Mouse (Mus musculus) urinary bladder, postnatal 36 days (tissue): ENCODE results near the gene 6330409D20Rik.

Experiments used
- DNase-seq, 2 experiments: peaks; one replicate each; pipeline ENCODE4 v3.0.0; 2022; ENCODE audit warnings: low spot score in 2 of 2, mixed read lengths in 1 of 2

The 6330409D20Rik gene

DNA sequence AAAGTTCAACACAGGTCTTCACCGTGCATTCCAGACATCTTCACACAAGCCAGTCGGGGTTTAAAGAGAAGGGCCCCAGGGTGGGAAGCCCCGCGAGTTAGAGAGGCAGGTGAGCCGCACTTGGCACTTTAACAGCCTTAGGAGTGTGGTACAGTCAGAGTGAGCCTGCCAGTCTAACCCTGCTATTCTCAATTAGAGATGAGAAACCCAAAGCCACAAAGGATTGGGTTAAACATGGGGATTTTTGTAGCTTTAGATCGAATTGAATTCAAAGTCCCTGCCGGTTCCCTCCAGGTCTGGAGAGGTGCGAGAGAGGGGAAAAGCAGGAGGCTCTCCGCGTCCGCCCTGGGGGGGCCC, at the start of gene 6330409D20Rik:
Gene 6330409D20Rik (minus strand): TSS at position 101 of the 357 bp plus-strand sequence.
- DNase-seq, result no peak

DNA sequence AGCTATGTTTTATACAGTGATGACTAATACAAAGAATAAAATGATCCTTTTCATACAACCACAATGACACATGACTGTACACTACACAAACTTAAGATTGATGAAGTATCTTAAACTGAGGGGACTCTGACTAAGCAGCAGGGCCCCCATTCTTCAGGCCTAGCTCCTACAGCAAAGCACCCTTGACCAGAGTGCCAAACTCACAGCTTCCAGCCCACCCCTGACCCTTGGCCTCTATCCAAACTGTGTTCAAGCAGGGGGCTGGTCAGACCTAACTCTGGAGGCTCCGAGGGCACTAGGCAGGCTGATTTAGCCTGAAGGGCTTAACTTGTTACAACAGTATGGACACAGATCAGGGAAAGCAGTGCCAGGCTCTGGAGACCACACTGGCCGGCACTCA, 47.8 kb upstream of the 6330409D20Rik start:
- DNase-seq, result no peak

DNA sequence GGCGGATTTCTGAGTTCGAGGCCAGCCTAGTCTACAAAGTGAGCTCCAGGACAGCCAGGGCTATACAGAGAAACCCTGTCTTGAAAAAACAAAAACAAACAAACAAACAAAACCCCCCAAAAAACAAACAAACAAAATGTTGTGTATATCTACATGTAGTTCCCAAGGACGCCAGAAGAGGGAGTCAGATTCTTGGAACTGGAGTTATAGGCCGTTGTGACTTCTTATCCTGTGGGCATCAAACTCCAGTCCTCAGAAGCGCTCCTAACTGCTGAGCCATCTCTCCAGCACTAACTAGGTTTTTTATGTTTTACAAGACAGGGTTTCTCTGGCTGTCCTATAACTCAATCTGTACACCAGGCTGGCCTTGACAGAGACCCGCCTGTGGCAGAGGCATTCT, 46.4 kb upstream of the 6330409D20Rik start:
- no peak for DNase-seq

DNA sequence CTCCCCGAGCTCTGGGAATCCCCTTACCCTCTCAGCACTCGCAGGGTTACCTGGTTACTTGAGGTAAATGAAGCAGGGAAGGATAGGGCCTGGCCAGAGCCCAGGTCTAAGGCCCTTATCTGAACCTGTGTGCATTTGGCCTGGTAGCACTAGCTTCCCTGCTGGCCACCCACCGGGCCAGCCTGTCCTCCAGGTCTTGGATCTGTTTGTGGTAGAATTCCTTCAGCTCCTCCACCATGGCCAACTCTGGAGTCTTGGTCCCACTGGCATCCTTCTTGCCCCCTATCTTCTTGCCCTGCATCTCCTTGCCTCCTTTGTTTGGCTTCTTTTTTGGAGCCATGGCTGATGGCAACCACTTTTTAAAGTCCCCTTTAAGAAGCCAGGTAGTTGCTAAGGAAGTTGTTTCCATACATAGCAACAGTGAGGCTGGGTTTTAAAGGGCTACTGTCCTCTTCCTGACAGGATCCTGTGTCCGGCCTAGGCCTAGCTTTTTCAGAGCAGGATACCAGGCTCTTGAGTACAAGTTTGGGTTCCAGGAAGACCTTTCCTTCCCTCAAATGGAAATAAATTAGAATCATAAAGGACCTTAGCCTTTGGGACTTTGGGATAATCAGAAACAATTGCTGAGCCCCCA, 43.3 kb upstream of the 6330409D20Rik start, which contains the start of gene Cfap157:
Gene Cfap157 (minus strand): TSS at position 381 of the 634 bp plus-strand sequence.
- DNase-seq, result no peak

DNA sequence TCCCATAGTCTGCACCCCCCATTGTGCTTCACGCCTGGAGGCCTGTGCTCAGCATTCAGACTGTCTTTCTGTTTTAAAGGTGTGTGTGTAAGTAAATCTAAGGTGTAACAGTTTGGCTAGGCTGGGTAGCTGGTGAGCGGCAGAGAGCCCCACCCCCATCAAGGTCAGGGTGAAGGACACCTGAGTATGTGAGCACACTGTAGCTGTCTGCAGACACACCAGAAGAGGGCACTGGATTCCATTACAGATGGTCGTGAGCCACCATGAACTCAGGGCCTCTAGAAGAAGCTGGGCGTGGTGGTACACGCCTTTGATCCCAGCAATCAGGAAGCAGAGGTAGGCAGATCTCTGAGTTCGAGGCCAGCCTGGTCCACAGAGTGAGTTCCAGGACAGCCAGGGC, 40.9 kb upstream of the 6330409D20Rik start:
- no peak for DNase-seq

DNA sequence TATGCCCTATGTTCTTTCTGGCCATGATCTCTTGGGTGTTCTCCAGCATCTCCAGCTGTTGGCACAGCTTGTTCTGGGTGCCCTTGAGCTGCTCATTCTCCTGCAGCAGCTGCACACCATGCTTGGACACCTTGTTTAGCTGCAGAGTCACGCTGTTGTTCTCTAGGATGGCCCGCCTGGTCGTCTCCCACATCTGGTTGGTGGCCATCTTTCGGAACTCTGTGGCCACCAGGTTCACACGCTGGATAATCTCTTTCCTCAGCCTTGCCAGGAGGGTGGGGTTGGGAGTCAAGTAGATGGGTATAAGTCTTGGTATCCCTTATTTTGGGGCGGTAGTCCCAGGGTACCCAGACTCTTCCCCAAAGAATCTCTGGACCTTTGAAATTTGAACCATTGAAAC, 38.9 kb upstream of the 6330409D20Rik start:
- DNase-seq, result no peak

DNA sequence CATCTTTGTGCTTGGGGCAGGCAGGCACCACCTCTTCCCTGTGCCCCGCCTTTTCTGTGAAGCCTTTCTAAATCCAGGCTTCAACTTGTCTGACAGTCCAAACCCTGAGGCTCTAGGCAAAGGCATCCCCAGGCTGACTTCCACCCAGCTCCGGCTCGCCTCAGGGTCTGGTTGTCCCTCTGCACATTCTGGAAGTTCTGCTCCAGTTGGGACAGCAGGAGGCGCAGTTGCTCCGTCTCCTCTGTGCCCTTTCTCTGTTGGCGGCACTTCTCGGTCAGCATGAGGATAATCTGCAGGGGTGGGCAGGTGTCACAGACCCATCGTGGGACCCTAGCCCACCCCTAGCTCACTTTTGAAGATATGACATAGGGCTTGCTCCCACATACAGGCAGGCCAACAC, 38.3 kb upstream of the 6330409D20Rik start:
- peak; percentile 55 to 68 for DNase-seq

DNA sequence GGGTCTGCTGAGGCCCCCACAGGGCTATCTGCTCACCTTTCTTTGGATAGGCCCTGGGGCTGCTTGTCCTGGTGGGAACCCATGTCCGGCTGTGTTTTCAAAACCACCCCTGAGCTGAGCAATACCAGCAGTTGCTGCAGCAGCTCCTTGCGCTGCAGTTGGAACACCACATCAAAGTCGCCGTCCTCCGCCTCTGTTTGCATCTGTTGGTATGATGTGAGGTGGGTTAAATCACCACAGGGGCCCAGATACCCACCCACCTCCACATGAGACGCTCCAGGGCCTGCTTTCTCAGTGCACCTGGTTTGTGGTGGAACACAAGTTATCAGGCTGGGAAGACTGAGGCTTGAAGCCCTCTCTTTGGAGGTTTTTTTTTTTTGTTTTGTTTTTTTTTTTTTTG, 37.3 kb upstream of the 6330409D20Rik start:
- no peak for DNase-seq

DNA sequence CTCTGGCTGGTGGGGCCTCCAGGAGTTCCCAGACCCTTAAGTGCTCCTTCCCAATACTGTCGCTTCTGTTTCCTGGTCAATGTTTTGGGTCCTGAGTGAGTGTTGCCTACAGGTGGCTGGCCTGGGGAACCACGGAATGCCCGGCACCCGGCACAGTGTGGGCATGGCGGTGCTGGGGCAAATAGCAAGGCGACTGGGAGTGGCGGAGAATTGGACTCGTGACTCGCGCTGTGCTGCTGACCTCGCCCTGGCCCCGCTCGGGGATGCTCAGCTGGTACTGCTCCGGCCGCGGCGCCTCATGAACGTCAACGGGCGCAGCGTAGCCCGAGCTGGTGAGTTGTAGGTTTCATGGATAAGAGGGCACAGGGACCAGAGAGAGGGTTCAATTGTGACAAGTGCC, 35.4 kb upstream of the 6330409D20Rik start:
- no peak for DNase-seq

DNA sequence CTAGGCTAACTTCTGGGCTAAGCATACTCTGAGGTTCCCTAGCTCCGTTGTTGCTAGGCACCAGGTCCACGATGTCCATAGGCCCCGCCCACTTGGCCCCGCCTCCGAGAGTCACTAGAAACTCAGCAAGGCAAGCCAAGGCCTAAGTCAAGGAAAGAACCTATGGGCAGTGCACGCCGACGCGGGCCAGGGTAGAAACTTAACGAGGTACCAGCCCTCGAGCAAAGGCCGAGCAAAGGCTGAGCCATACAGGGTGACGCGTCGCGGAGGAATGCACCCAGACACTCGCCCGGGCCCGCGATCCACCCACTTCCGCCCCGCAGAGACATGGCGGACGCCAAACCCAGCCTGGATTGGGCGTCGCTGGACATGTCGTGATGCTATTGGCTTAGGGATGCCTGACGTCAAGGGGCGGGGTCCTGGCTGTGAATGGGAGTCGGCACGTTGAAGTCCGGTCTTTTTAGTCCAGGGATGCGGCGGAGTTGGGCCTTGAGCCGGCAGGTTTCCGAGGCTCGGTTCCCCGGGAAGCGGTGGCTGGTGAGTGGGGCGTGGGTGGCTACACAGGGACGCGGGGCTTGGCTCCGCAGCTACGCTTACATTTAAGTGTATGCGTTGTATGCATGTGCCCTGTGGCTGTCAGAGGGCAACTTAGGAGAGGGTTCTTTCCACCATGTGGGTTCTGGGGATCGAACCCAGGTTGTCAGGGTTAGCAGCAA, 34.7 kb upstream of the 6330409D20Rik start, which contains the start of the genes Ttc16 and Ptrh1:
Gene Ttc16 (minus strand): TSS at position 275 of the 716 bp plus-strand sequence.
Gene Ptrh1 (plus strand): TSS at position 428 of the 716 bp plus-strand sequence.
- DNase-seq, result peak; percentile 98 to 99

DNA sequence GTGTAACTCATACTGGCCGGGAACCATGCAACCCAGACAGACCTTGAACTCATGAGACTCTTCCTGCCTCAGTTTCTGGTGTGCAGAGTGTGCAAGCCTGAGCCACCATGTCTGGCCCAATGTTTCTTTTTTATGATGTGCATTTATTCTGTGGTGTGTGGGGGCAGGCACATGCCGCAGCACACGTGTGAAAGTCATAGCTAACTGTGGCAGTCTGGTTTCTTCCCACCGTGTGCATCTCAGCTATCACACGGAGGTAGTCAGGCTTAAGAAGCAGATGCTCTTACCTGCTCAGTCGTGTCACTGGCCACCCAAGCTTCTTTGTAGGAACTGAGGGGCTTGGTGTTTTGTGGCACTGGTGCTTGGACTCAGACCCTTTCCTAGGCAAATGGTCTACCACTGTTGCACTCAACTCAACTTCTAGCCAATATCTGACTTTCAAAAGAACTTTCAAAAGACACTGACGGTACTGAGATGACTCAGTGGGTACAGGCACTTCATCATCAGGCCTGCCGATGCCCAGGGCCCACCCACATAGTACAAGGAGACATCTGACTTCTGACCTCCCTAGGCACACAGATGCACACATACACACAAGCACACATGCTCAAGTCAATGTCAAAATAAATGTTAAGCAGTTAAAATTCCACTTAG, 31.9 kb upstream of the 6330409D20Rik start:
- no peak for DNase-seq

DNA sequence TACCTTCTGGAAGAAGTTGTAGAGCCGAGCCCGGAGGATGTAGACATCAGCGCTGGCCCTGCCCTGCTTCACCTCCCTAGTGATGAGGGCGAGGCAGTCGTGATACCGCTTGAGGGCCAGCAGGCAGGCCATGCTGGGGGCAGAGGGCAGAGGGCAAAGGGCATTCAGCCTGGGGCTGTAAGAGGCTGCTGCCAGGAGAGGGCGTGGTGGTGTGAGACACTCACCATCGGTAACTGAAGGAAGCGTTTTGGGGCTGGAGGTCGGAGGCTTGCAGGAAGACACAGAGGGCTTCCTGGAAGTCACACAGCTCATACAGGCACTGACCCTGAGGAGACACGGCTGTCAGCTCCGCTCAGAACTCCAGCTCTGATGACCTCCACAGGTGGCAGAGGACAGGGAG, 31.1 kb upstream of the 6330409D20Rik start:
- no peak for DNase-seq

DNA sequence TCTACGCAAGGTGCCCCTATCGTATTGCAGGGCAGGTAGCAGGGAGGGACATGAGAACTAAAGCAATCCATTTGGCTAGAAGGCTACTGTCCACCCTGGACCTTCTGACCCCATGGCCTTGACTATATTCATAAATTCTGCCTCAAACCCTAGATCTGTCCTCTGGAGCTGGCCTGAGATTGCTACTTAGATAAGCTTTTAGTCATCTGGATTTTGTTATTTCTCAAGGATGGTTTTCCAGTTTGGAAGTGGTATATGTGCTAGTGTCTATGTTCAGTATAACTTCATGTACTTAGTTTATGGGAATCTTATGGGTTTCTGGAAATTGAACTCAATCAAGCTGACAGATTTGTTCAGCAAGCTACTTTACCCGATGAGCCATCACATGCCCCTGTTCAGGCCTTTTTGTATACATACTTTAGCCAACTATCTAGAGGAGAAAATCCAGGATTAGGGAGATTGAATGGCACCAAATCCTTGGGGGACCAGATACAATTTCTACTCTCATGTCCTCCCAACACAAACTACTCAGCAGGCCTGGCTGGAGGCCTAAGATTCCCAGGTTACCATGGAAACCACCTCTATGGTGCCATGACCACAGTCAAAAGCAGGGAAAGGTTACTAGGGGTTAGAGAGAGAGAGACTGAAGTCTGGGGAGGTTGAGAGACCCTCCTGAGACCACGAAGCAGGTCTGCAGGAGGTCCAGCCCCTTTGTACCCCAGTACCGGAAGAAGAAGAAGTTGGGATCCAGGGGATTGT, 28.7 kb upstream of the 6330409D20Rik start:
- DNase-seq, result no peak

DNA sequence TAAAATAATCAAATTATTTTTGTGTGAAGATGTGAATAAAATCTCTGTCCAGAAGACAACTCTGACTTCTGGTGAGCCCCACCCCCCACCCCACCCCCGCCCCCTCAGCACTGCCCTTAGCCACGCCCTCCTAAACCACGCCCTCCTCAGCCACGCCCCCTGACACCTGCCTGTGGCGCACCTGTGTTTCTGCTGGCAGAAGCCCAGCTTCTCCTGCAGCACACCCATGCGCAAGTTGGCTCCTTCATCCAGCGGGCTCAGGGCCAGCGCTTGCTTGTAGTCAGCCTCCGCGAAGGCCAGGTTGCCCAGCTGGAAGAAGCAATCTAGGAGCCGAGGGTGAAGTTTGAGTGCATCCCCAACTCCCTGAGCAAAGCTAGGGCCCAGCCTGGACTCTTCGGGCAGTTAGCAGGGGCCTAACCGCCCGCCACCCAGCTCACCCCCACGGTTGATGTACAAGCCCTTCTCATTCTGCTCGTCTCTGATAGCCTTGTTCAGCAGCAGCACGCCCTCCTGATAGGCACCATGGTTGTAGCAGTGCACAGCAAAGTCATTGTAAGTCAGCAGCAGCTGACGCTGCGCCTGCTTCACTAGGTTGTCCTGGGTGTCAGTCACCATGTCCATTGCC, 28.0 kb upstream of the 6330409D20Rik start:
- no peak for DNase-seq

DNA sequence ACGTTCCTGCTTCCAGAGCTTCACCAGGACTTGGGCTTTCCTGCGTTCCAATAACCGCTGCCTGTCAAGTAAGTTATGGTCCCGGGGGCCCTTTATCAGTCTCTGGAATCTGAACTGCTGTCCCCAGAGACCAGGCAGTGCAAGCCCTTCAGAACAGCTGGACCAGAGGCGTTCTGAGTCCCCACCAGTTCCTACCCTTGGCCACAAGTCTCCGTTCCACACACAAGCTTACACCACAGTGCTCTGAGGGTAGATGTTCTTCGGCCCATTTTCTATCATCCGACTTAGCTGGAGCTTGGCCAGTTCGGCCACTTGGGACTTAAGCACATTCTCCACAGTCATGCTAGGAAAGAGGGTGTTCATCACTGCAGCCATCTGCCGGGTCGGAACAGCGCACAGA, 26.4 kb upstream of the 6330409D20Rik start:
- DNase-seq, result no peak

DNA sequence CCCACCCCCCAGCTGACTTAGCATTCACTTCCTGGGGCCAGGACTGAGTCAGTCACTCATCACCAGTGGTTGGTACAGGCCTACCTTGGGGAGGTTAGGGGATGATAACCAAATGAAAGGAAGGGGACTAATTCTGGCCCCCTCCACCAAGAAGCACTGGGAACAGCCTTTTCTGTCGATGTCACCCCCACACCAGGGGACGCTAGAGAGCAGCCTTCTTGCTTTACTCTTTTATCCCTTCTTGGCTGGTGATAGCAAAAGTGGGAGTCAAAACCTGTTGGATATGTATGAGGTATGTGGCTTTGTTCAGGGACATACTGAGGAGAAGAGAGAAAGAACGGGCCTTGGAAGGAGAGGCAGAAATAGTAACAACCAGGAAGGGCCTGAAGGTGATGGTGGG, 22.5 kb upstream of the 6330409D20Rik start:
- no peak for DNase-seq

DNA sequence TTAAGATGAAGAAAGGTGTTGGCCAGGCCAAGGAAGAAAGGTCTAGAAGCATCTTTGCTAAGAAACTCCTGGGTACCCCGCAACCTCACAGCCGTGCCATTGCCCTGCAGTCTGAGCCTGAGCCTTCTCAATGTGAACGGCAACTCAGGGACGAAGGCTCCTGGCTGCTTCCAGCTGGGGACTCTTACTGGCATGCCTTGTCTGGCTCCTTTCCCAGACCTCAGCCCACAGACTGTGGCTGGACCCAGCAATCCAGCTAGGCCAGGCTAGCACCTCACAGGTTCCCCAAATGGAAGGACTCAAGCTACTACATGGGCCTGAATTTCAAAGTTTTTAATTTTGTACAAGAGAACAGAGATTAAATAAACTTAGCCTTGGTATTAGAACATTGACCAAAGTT, 21.0 kb upstream of the 6330409D20Rik start:
- no peak for DNase-seq

DNA sequence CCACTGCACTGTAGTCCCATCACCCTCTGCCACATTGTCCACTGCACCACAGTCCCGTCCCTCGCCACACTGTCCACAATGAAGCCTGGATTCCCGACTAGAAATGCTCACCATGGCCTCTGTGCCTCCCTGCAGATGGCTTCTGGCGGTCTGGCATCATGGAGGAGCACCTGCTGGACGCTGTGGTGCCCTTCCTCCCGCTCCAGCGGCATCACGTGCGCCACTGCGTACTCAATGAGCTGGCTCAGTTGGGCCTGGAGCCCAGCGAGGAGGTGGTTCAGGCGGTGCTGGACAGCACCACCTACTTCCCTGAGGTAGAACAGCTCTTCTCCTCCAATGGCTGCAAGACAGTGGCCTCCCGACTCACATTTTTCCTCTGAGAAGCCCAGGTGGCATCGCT, 20.5 kb upstream of the 6330409D20Rik start:
- no peak for DNase-seq

DNA sequence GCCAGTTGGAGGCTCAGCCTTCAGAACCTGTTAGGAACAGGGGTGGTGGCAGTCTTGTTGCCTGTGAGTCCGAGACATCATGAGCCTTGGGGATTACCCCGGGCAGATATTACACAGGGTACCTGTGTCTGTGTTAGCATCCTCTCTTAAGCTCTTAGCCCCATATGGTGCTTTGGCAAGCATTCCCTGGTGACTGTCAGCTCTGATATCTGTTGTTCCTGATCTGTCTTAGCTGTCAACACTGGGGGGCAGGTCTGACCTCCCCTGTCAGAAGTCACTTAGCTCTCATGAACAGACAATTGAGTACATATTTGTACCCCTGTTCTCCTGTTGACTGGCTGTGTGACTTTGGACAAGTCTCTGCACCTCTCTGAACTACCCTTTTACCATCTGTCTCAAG, 18.2 kb upstream of the 6330409D20Rik start:
- DNase-seq, result no peak

DNA sequence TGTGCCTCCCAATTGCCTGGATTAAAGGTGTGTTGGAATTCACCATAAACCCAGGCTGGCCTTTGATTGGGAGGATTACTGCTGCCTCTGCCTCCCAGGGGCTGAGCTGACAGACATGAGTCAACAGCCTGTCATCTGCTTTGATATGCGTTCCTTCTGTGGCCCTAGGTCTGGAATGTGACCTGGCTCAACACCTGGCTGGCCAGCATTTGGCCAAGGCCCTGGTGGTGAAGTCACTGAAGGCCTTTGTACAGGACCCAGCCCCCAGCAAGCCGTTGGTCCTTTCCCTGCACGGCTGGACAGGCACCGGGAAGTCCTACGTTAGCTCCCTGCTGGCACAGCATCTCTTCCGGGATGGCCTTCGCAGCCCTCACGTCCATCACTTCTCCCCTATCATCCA, 17.7 kb upstream of the 6330409D20Rik start:
- DNase-seq, result no peak

DNA sequence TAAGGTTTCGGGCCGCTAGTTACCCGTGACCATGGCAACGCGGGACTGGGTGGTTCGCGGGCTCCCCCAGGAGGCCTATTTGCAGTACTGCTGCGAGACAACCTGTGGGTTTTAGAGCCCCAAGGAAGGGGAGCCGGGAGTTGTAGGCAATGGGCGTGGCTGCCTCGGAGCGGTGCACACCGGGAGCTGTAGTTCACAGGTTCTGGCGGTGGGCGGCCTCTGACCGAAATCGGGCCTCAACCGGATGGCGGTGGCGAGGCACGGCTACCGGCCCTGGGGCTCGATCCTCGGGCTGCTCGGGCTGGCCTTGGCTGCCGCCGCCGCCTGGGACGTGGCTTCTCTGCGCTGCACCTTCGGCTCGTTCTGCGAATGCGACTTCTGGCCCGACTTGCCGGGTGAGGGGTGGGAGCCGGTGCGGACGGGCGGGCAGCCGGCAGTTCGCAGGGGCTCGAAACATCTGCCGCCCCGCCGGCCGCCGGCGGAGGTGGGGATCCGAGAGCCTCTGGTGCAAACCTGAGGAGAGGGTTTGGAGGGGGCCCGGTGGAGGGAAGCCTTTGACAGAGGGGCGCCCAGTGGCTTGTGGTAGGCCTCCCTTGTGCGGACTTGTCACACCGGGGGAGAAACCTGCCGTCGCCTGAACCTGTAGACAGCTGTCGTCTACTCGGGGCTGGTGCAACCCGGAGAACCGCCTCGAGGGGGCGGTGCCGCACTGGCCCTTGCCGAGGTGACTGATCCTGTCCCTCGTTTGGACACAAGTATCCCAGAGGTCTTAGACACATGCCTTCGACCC, 16.4 kb upstream of the 6330409D20Rik start, which contains the start of gene Tor2a:
Gene Tor2a (plus strand): TSS at position 179 of the 790 bp plus-strand sequence.
- DNase-seq, result peak; percentile 96 to 98
